In the genomic region with DNA sequence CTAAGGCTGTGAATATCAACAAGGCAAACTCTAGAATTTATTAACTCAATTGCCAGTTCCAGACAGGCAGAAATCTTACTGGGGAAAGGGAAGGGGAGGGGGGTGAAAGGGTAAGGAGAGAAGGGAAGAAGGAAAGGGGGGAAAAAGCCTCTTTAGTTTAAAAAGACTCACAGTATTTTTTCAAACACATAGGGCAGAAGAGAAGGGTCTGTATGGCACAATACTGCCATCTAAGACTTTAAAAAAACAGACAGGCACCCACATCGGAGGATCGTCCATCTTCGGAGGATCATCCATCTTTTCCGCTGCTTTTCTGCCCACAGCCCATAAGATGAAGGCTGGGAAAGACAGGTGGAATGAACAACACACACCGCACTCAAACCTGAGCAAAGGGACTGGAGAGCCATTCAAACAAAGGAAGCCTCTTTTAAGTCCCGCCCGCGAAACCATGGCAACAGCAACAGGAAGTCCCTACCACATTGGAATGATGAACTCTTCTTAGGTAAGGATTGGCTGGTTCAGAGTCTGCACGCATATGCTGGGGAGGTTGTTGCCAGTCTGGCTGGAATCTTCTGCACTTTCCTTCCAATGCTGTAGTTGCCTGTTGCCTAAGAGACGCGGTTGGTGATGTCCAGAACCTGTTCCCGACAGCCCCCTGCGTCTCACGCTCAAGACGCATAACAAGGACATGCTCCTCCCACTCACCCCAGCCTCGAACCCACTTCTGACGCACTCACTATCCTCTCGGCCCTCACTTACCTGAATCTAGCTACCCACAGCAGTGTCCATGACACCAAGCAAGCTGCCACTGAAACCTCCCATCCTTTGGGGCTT, we compare ENCODE assay signal across 8 mouse cellular contexts. TPM values are rescaled to one million over a fixed set of nuclear protein-coding genes. Genes with fewer than 3 reads are reported as not detected.
DNase-seq lines count a peak whose midpoint lies in the region; ATAC-seq and TF ChIP-seq lines count a peak whose summit lies in the region.

No protein-coding gene starts in this region.

- TF ChIP-seq POLR2A in bone marrow, adult 2 months (IDR thresholded peaks at IDR 0.05; ENCODE audit: borderline replicate concordance, control insufficient read depth, low read depth, low read length), result no peak
- TF ChIP-seq POLR2A in heart, adult 2 months (IDR thresholded peaks at IDR 0.05; ENCODE audit: insufficient read depth, low read depth, low read length), result no peak
- no peak for TF ChIP-seq POLR2A in kidney, adult 2 months (IDR thresholded peaks at IDR 0.05; ENCODE audit: low read depth, low read length)

- H3K4me1 ChIP-seq in bone marrow, adult 2 months (ENCODE audit: control insufficient read depth, insufficient read depth, low read length), result no peaks in the 10 kb centered on the region; the same call in 1 of the 2 replicates
- H3K4me1 ChIP-seq in embryonic facial prominence, embryonic 10.5 days, result no peaks in the 10 kb centered on the region
- no peaks in the 10 kb centered on the region for H3K4me1 ChIP-seq in heart, adult 2 months (ENCODE audit: control insufficient read depth, insufficient read depth, low read length)
- H3K4me1 ChIP-seq in kidney, adult 2 months (ENCODE audit: control insufficient read depth, insufficient read depth, low read length), result no peaks in the 10 kb centered on the region
- H3K4me1 ChIP-seq in limb, embryonic 10.5 days, result no peaks in the 10 kb centered on the region
- H3K4me1 ChIP-seq in midbrain, embryonic 11.5 days (ENCODE audit: control insufficient read depth, insufficient read depth, low read length), result no peaks in the 10 kb centered on the region

- no peak for TF ChIP-seq CTCF in bone marrow, adult 2 months (IDR thresholded peaks at IDR 0.05; ENCODE audit: control insufficient read depth, insufficient read depth, low read length)
- no peak for TF ChIP-seq CTCF in heart, adult 2 months (IDR thresholded peaks at IDR 0.05)
- no peak for TF ChIP-seq CTCF in kidney, adult 2 months (conservative IDR thresholded peaks at IDR 0.05; ENCODE audit: insufficient read depth, insufficient read length, low read depth, low read length)

- H3K79me2 ChIP-seq in heart, adult 2 months (replicated peaks; ENCODE audit: control insufficient read depth, insufficient read depth, low read length), result no peaks in the 10 kb centered on the region

- peak overlapping the region; percentile 44 for H3K4me2 ChIP-seq in midbrain, embryonic 11.5 days

- no peak overlapping the region for H3K27ac ChIP-seq in bone marrow, adult 2 months (ENCODE audit: control insufficient read depth, insufficient read depth, low read depth, low read length, poor library complexity)
- peak overlapping the region; percentile 81 for H3K27ac ChIP-seq in embryonic facial prominence, embryonic 10.5 days (replicated peaks)
- no peak overlapping the region for H3K27ac ChIP-seq in heart, adult 2 months
- peak overlapping the region; percentile 5; the same call in 1 of the 2 replicates for H3K27ac ChIP-seq in kidney, adult 2 months (ENCODE audit: insufficient read depth, low read depth, low read length)
- peak overlapping the region; percentile 77 for H3K27ac ChIP-seq in limb, embryonic 10.5 days
- H3K27ac ChIP-seq in midbrain, embryonic 11.5 days (ENCODE audit: low read depth, low read length), result no peak overlapping the region; the same call in 1 of the 2 replicates

- intact Hi-C loops in heart, adult 2 months (cut with DNase I), result no loop called here

- no peaks in the 10 kb centered on the region for H3K27me3 ChIP-seq in embryonic facial prominence, embryonic 10.5 days (replicated peaks; ENCODE audit: low read depth, poor library complexity, severe bottlenecking)
- H3K27me3 ChIP-seq in heart, adult 2 months (ENCODE audit: control insufficient read depth, insufficient read depth, low read length), result no peaks in the 10 kb centered on the region
- H3K27me3 ChIP-seq in kidney, adult 2 months (replicated peaks; ENCODE audit: control insufficient read depth, insufficient read depth, low read length), result no peaks in the 10 kb centered on the region
- no peaks in the 10 kb centered on the region for H3K27me3 ChIP-seq in limb, embryonic 10.5 days (ENCODE audit: low read depth, poor library complexity, severe bottlenecking)
- no peaks in the 10 kb centered on the region for H3K27me3 ChIP-seq in midbrain, embryonic 11.5 days (ENCODE audit: control insufficient read depth, insufficient read depth, low read length)

- peak; percentile 83 for DNase-seq in embryonic facial prominence, embryonic 10.5 days (ENCODE audit: low spot score)
- peak; percentile 59 to 61 for DNase-seq in heart, adult 2 months
- peak; percentile 87 for DNase-seq in kidney, adult 2 months
- peak; percentile 74 for DNase-seq in limb, embryonic 10.5 days (ENCODE audit: low spot score)
- peak; percentile 96 for DNase-seq in midbrain, embryonic 11.5 days (ENCODE audit: low spot score, missing footprints)
- peak; percentile 16 for DNase-seq in skeletal muscle tissue, adult 2 months (ENCODE audit: low read depth, low spot score)

- no peaks in the 10 kb centered on the region for H3K36me3 ChIP-seq in embryonic facial prominence, embryonic 10.5 days (replicated peaks)
- H3K36me3 ChIP-seq in heart, adult 2 months (ENCODE audit: control insufficient read depth, insufficient read depth, low read length), result no peaks in the 10 kb centered on the region
- H3K36me3 ChIP-seq in kidney, adult 2 months (ENCODE audit: control insufficient read depth, insufficient read depth, low read length), result no peaks in the 10 kb centered on the region
- H3K36me3 ChIP-seq in limb, embryonic 10.5 days, result no peaks in the 10 kb centered on the region
- H3K36me3 ChIP-seq in midbrain, embryonic 11.5 days (ENCODE audit: control insufficient read depth, insufficient read depth, low read length), result no peaks in the 10 kb centered on the region

- no peak for TF ChIP-seq EP300 in heart, adult 2 months (IDR thresholded peaks at IDR 0.05; ENCODE audit: insufficient read depth, low read depth, low read length)

- ATAC-seq in midbrain, embryonic 11.5 days (ENCODE audit: low FRiP score), result peak; percentile 93
- no peak for ATAC-seq in erythroid progenitor cell, adult 5-6 weeks (replicated peaks; ENCODE audit: low FRiP score, poor library complexity, severe bottlenecking)

- peak overlapping the region; percentile 57 for H3K4me3 ChIP-seq in bone marrow, adult 2 months (replicated peaks; ENCODE audit: control insufficient read depth, low read depth, low read length)
- peak overlapping the region; percentile 56 for H3K4me3 ChIP-seq in embryonic facial prominence, embryonic 10.5 days
- peak overlapping the region; percentile 24 for H3K4me3 ChIP-seq in heart, adult 2 months
- H3K4me3 ChIP-seq in kidney, adult 2 months (ENCODE audit: insufficient read depth, low read depth, low read length), result peak overlapping the region; percentile 58
- H3K4me3 ChIP-seq in limb, embryonic 10.5 days, result peak overlapping the region; percentile 48
- peak overlapping the region; percentile 33 for H3K4me3 ChIP-seq in midbrain, embryonic 11.5 days (ENCODE audit: low read depth, low read length)

- 16% methylated on average over 18 of the region's 18 CpGs for WGBS in bone marrow, adult 2 months
- 25% methylated on average over 18 of the region's 18 CpGs for whole genome bisulfite sequencing in embryonic facial prominence, embryonic 10.5 days
- WGBS in heart, adult 2 months, result 27% methylated on average over 18 of the region's 18 CpGs
- 2% methylated on average over 18 of the region's 18 CpGs for WGBS in kidney, adult 2 months
- 27% methylated on average over 18 of the region's 18 CpGs for WGBS in limb, embryonic 10.5 days
- WGBS in midbrain, embryonic 11.5 days, result 22% methylated on average over 18 of the region's 18 CpGs

- H3K9me3 ChIP-seq in embryonic facial prominence, embryonic 10.5 days, result no peaks in the 10 kb centered on the region
- H3K9me3 ChIP-seq in limb, embryonic 10.5 days (replicated peaks), result no peaks in the 10 kb centered on the region
- H3K9me3 ChIP-seq in midbrain, embryonic 11.5 days (ENCODE audit: control insufficient read depth, low read length), result no peaks in the 10 kb centered on the region

- H3K9ac ChIP-seq in heart, adult 2 months (ENCODE audit: low read depth, low read length), result peak overlapping the region; percentile 44
- H3K9ac ChIP-seq in midbrain, embryonic 11.5 days (ENCODE audit: low read length), result peak overlapping the region; percentile 53

RNA-seq across cellular contexts. Expression of a gene that starts 18.2 kb away (rescaled TPM):
- polyA plus RNA-seq in bone marrow, adult 2 months (2011; ENCODE audit: insufficient read depth, insufficient read length, low replicate concordance, missing spikeins), result 8.5 and 19.6 TPM in 2 replicates
- 44.1 and 46.3 TPM in 2 replicates for polyA plus RNA-seq in embryonic facial prominence, embryonic 10.5 days (2016; fragmentation: Nextera tagmentation; extraction: Ambion mirVana)
- total RNA-seq in heart, adult 2 months (2021), result 1 to 10 TPM; 3.5 to 4.4 TPM
- polyA plus RNA-seq in heart, adult 2 months (2012; rRNA removed), result 1.4 and 4.0 TPM in 2 replicates
- 4.8 and 8.1 TPM in 2 replicates for polyA plus RNA-seq in kidney, adult 2 months (2012; rRNA removed)
- polyA plus RNA-seq in limb, embryonic 10.5 days (2016; fragmentation: Nextera tagmentation; extraction: Ambion mirVana), result 41.4 and 45.7 TPM in 2 replicates
- polyA plus RNA-seq in midbrain, embryonic 11.5 days (2014; fragmentation: Nextera tagmentation; extraction: Ambion mirVana), result 44.8 and 48.5 TPM in 2 replicates
- 7.9 and 17.6 TPM in 2 replicates for total RNA-seq in erythroid progenitor cell, adult 5-6 weeks (2015; ENCODE audit: low replicate concordance)
- 10.3 and 28.1 TPM in 2 replicates for total RNA-seq in erythroid progenitor cell, adult 5-6 weeks (2017; ENCODE audit: low replicate concordance)

Comparison
In these comparisons a context has a peak if more than half of its experiments do, and no peak if none do; other contexts are left out.
1. H3K27ac ChIP-seq: peak in embryonic facial prominence, embryonic 10.5 days (single experiment), kidney, adult 2 months (single experiment) and limb, embryonic 10.5 days (single experiment); none in bone marrow, adult 2 months (single experiment), heart, adult 2 months (single experiment) and midbrain, embryonic 11.5 days (single experiment).
2. DNase-seq: peak in every context shown above with its lines; median percentile 96 in midbrain, embryonic 11.5 days; 87 in kidney, adult 2 months; 83 in embryonic facial prominence, embryonic 10.5 days; 74 in limb, embryonic 10.5 days; 60 in heart, adult 2 months; 16 in skeletal muscle tissue, adult 2 months.
3. Peak in every context shown above with its lines, with median percentiles within 50 percentile points of each other: H3K4me3 ChIP-seq.